Mouse (Mus musculus) neural tube, embryonic 12.5 days (tissue): ENCODE data around the gene Gss. TPM values are rescaled to one million over a fixed set of nuclear protein-coding genes. Genes with fewer than 3 reads are reported as not detected.
A peak's percentile ranks its signal among the peaks of the same experiment; 100 is the strongest.

Experiments used
- ATAC-seq: fragments of 200-750 bp; cut with Nextera tagmentation; 2 replicates; pipeline ENCODE4 v1.8.0; 2017; ENCODE audit warnings: low read depth, mild to moderate bottlenecking, moderate TSS enrichment, moderate library complexity; ENCODE audit not compliant: low FRiP score
- H3K27ac ChIP-seq: fragments of 300-500 bp; sonication (generic); 2 replicates; pipeline ENCODE4 v1.5.1; 2016
- H3K27me3 ChIP-seq: fragments of 300-500 bp; sonication (generic); replicated peaks from 2 replicates; pipeline ENCODE4 v1.6.1; 2016; ENCODE audit warnings: mild to moderate bottlenecking
- H3K36me3 ChIP-seq: fragments of 300-500 bp; sonication (generic); 2 replicates; pipeline ENCODE4 v1.6.1; 2016; ENCODE audit warnings: mild to moderate bottlenecking
- H3K4me1 ChIP-seq: fragments of 300-500 bp; sonication (generic); 2 replicates; pipeline ENCODE4 v1.6.1; 2016
- H3K4me2 ChIP-seq: fragments of 300-500 bp; sonication (generic); replicated peaks from 2 replicates; pipeline ENCODE4 v1.6.1; 2016; ENCODE audit warnings: mild to moderate bottlenecking
- H3K4me3 ChIP-seq: fragments of 300-500 bp; sonication (generic); 2 replicates; pipeline ENCODE4 v1.5.1; 2016
- H3K9ac ChIP-seq: fragments of 300-500 bp; sonication (generic); 2 replicates; pipeline ENCODE4 v1.6.1; 2016; ENCODE audit warnings: mild to moderate bottlenecking
- H3K9me3 ChIP-seq: fragments of 300-500 bp; sonication (generic); 2 replicates; pipeline ENCODE4 v1.6.1; 2016; ENCODE audit warnings: mild to moderate bottlenecking
- WGBS: fragments of 180-500 bp; shearing (Covaris S2); methylation state at CpG from one replicate; pipeline ENCODE4 v1.1.7; 2016; 5-methylcytosine and 5-hydroxymethylcytosine counted together
- polyA plus RNA-seq: library from polyadenylated mRNA; unstranded; fragments of >200 nt; fragmentation: Nextera tagmentation; extraction: Ambion mirVana; gene quantifications from 2 replicates; pipeline ENCODE4 v1.2.1, GENCODE M21; 2016

The Gss gene
- polyA plus RNA-seq, 1 experiment from 2014 or later, result 15.5 TPM

DNA sequence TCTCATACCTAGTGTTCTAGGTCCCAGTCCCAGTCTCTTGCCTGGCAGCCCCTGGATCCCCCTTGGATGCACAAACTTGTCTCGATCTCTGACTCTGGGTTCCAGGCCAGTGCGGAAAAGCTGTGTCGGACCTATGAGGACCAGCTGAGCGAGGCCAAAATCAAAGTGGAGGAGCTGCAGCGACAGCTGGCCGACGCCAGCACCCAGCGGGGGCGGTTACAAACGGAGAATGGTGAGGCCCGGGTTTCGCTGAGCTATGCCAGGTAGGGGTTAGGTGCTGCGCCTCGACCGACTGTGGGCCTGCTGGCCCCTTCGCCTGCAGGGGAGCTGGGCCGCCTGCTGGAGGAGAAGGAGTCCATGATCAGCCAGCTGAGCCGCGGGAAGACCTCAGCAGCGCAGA is 37.5 kb upstream of the Gss start:
- Histone ChIP-seq H3K36me3 (peaks cover 38% of the 10 kb centered on the region), H3K27ac (no peak overlapping the region), H3K9me3 (no peaks in the 10 kb centered on the region), H3K4me1 (peaks cover 33% of the 10 kb centered on the region), H3K4me2 (peak overlapping the region; percentile 31; the same call in 1 of the 2 replicates), H3K9ac (no peak overlapping the region), H3K4me3 (no peak overlapping the region), H3K27me3 (peaks cover 82% of the 10 kb centered on the region)
- WGBS, result 20% methylated on average over 20 of the region's 20 CpGs
- ATAC-seq, result no peak

DNA sequence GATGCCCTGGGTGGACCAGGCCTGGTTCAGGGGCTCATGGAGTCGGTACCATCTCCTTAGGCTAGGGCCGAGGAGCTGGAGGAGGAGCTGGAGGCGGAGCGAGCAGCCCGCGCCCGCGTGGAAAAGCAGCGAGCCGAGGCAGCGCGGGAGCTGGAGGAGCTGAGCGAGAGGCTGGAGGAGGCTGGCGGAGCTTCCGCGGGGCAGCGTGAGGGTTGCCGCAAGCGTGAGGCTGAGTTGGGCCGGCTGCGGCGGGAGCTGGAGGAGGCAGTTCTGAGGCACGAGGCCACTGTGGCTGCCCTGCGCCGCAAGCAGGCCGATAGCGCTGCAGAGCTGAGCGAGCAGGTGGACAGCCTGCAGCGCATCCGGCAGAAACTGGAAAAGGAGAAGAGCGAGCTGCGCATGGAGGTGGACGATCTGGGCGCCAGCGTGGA is 36.6 kb upstream of the Gss start:
- Histone ChIP-seq H3K27me3 (peaks cover 78% of the 10 kb centered on the region), H3K27ac (no peak overlapping the region), H3K4me1 (peaks cover 33% of the 10 kb centered on the region), H3K9ac (0 out of 2 replicates have a peak overlapping the region, but pooled peaks have one; percentile 47), H3K4me2 (peak overlapping the region; percentile 63), H3K4me3 (peak overlapping the region; percentile 24; the same call in 1 of the 2 replicates), H3K36me3 (peaks cover 29% of the 10 kb centered on the region), H3K9me3 (no peaks in the 10 kb centered on the region)
- 2% methylated on average over 35 of the region's 35 CpGs for WGBS
- peak; percentile 11; the same call in 1 of the 2 replicates for ATAC-seq

DNA sequence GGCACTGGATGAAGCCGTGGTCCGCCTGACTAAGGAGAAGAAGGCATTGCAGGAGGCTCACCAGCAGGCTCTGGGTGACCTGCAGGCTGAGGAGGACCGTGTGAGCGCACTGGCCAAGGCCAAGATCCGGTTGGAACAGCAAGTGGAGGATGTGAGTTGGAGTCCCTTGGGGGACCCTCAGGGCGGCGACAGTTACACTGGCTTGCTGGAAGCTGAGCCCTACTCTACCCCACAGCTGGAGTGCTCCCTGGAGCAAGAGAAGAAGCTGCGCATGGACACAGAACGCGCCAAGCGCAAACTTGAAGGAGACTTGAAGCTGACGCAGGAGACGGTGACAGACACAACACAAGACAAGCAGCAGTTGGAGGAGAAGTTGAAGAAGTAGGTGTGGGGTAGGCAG is 35.9 kb upstream of the Gss start:
- no peak overlapping the region for H3K4me2 ChIP-seq
- H3K9ac ChIP-seq, result no peak overlapping the region
- H3K4me1 ChIP-seq, result peaks cover 33% of the 10 kb centered on the region

DNA sequence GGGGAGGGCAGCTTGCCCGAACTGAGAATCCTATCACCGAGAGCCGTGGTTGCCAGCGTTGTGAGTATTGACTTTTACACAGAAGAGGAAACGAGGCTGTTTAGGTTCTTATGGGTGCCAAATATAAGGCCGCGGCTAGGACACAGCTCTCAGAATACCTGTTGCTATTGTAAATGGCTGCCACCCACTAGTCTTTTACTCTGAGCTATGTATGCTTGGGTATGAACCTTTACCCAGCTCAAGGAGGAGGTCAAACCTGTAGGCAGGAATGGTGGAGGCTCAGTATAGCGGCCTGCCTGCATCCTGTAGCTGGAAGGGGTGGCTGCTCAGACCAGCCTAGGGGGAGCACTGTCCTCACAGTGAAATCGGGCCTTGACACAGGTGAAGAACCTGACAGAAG is 35.5 kb upstream of the Gss start:
- no peak overlapping the region for H3K4me3 ChIP-seq
- WGBS, result 80% methylated on average over 9 of the region's 9 CpGs
- H3K36me3 ChIP-seq, result peaks cover 18% of the 10 kb centered on the region
- no peak overlapping the region for H3K4me2 ChIP-seq
- peaks cover 69% of the 10 kb centered on the region for H3K27me3 ChIP-seq
- H3K4me1 ChIP-seq, result peaks cover 33% of the 10 kb centered on the region
- H3K27ac ChIP-seq, result no peak overlapping the region
- no peaks in the 10 kb centered on the region for H3K9me3 ChIP-seq
- H3K9ac ChIP-seq, result no peak overlapping the region
- no peak for ATAC-seq

More for the DNA sequence above, 35.9 kb upstream of the Gss start:
- ATAC-seq, result no peak
- Histone ChIP-seq H3K4me3 (no peak overlapping the region), H3K36me3 (peaks cover 22% of the 10 kb centered on the region), H3K27me3 (peaks cover 72% of the 10 kb centered on the region), H3K9me3 (no peaks in the 10 kb centered on the region), H3K27ac (no peak overlapping the region)
- 74% methylated on average over 13 of the region's 13 CpGs for WGBS

DNA sequence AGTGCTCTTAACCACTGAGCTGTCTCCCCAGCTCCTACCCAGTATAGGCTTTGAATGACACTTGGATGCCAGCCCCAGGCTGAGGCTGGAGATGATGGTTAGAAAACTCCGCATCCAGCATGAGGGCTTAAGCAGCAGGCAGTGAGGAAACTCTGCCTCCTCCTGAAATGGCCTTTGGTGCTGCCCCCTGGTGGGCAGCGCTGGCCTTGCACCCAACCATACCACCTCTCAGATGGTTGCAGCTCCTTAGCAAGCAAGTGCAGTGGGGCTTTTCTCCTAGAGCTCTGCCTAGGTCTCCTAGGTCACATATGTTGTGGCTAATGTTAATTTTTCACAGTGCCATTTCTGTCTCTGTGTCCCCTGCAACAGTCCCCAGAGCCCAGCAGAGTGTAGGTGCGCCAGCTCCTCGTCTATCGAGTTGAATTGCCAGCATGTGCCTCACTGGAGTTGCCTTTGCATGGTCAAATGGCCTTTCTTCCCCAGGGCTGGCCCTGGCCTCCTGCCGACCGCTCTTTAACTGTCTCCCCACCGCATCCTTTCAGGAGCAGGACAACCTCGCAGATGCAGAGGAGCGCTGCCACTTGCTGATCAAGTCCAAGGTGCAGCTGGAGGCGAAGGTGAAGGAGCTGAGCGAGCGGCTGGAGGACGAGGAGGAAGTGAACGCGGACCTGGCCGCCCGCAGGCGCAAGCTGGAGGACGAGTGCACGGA is 34.6 kb upstream of the Gss start:
- 45% methylated on average over 21 of the region's 21 CpGs for WGBS
- Histone ChIP-seq H3K9ac (no peak overlapping the region), H3K4me1 (peaks cover 33% of the 10 kb centered on the region), H3K9me3 (no peaks in the 10 kb centered on the region), H3K4me2 (no peak overlapping the region), H3K27me3 (peaks cover 59% of the 10 kb centered on the region), H3K27ac (no peak overlapping the region), H3K36me3 (peaks cover 9% of the 10 kb centered on the region), H3K4me3 (no peak overlapping the region)
- no peak for ATAC-seq

DNA sequence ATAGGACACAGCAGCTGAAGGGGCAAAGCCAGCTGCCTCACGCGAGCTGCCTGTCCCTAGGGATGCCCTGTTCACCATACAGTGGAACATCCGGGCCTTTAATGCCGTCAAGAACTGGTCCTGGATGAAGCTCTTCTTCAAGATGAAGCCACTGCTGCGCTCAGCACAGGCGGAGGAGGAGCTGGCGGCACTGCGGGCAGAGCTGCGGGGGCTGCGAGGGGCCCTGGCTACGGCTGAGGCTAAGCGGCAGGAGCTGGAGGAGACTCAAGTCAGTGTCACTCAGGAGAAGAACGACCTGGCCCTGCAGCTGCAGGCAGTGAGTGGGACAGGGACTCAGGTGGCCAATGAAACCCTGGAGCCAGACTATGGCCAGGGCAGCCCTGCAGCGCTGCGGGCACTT is 33.7 kb upstream of the Gss start:
- no peak for ATAC-seq
- no peak overlapping the region for H3K4me2 ChIP-seq
- H3K36me3 ChIP-seq, result peaks cover under 1% of the 10 kb centered on the region; the same call in 1 of the 2 replicates
- H3K4me1 ChIP-seq, result peaks cover 30% of the 10 kb centered on the region
- no peak overlapping the region for H3K27ac ChIP-seq
- no peak overlapping the region for H3K4me3 ChIP-seq
- no peaks in the 10 kb centered on the region for H3K9me3 ChIP-seq
- H3K27me3 ChIP-seq, result peaks cover 50% of the 10 kb centered on the region
- WGBS, result 48% methylated on average over 15 of the region's 15 CpGs
- H3K9ac ChIP-seq, result no peak overlapping the region

DNA sequence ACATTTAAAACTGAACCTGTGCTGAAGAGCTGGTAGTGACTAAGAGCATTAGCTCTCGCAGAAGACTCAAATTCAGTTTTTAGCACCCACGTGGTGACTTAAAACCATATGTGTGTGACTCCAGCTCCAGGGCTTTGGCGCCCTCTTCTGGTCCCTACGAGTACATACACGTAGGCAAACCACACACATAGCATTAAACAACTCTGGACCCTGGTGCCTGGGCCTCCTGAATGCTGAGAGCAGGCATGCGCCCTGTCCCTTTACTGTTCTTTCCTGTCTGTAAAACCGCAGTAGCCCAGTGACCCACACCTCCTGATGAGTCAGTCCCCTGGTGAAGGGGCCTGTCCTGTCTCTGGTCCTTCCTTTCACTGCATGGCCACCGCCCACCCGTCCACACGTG is 32.1 kb upstream of the Gss start:
- Histone ChIP-seq H3K4me2 (no peak overlapping the region), H3K9me3 (no peaks in the 10 kb centered on the region), H3K36me3 (no peaks in the 10 kb centered on the region), H3K27me3 (peaks cover 35% of the 10 kb centered on the region), H3K4me3 (no peak overlapping the region), H3K4me1 (peaks cover 14% of the 10 kb centered on the region), H3K27ac (no peak overlapping the region), H3K9ac (no peak overlapping the region)
- WGBS, result 40% methylated on average over 10 of the region's 10 CpGs
- ATAC-seq, result no peak

DNA sequence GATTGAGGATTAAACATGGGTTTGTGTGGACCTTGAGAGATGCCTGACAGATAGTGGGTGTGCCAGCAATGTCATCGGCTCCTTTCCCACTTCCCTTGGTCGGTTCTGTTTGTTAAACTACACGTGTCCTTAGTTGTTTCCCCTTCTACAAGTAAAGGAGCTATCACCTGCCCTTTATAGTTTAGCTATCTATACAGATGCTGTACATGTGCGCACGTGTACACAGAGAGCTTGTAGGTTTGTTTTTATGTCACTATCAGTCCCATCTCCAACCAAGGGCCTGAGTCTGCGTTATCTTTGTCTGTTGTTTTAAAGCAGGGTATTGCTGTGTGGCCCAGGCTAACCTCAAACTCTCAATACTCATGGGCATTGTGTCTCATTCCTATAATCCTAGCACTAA is 31.4 kb upstream of the Gss start:
- peaks cover 27% of the 10 kb centered on the region for H3K27me3 ChIP-seq

DNA sequence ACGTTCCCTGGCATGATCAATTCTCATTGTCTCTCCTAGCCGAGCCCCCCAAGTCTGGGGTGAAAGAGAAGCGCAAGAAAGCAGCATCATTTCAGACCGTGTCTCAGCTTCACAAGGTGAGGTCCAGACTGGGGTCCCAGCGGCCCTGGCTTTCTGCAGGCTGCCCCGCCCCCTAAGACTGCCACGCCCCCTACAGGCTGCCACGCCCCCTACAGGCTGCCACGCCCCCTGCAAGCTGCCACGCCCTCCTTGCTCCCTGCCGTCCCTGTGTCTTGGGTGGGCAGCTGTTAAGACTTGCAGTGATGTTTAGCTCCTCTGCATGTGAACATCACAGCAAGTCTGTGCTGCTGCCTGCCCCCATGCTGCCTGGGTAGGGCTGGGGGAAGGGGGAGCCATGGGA is 30.0 kb upstream of the Gss start:
- Histone ChIP-seq H3K4me3 (no peak overlapping the region), H3K27ac (no peak overlapping the region), H3K27me3 (peaks cover 14% of the 10 kb centered on the region), H3K4me2 (no peak overlapping the region), H3K4me1 (peaks cover 4% of the 10 kb centered on the region; the same call in 1 of the 2 replicates), H3K9ac (no peak overlapping the region), H3K36me3 (no peaks in the 10 kb centered on the region), H3K9me3 (no peaks in the 10 kb centered on the region)
- no peak for ATAC-seq
- WGBS, result 25% methylated on average over 11 of the region's 11 CpGs

More for the DNA sequence above, 31.4 kb upstream of the Gss start:
- H3K4me1 ChIP-seq, result peaks cover 7% of the 10 kb centered on the region
- H3K9ac ChIP-seq, result no peak overlapping the region
- no peaks in the 10 kb centered on the region for H3K36me3 ChIP-seq
- H3K4me2 ChIP-seq, result no peak overlapping the region
- H3K4me3 ChIP-seq, result no peak overlapping the region
- WGBS, result 87% methylated on average over 6 of the region's 6 CpGs
- no peaks in the 10 kb centered on the region for H3K9me3 ChIP-seq
- no peak for ATAC-seq
- no peak overlapping the region for H3K27ac ChIP-seq

DNA sequence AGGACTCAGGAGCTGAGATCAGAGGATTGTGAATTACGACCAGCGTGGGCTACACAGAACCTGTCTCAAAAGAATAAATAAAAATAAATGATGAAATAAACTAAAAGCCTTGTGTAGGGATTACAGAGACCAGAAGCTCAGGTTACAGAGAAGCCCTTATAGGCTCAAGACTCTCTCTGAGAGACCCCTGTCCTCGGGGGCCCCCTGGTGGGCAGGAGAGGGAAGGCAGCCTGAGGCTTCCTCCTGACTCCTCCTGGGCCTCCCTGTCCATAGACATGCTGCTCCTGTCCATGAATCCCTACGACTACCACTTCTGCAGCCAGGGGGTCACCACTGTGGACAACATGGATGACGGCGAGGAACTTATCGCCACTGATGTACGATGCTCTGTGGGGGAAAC is 27.2 kb upstream of the Gss start:
- ATAC-seq, result peak; percentile 33; the same call in 1 of the 2 replicates

DNA sequence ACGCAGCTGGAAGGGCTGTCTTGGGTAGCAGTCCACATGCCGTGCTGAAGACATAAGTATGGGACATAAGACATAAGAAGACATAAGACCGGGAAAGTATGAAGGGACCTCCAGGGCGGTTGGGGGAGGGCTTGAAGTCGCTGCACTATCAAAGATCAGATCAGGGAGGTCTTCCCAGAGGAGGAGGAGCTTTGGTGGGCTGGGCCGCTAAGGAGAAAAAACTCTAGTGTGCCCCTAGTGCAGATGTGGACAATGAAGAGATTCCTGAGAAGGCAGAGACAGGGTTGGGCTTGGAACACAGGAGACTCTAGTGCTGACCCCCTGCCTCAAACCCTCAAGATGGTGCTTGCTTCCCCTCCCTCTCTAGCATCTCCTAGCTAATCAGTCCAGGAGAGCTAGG is 24.4 kb upstream of the Gss start:
- 64% methylated on average over 6 of the region's 6 CpGs for WGBS
- no peak for ATAC-seq
- H3K4me2 ChIP-seq, result no peak overlapping the region

More for the DNA sequence above, 27.2 kb upstream of the Gss start:
- 0 out of 2 replicates have a peak, but pooled peaks cover 6% of the 10 kb centered on the region for H3K27me3 ChIP-seq
- no peaks in the 10 kb centered on the region for H3K36me3 ChIP-seq
- H3K4me1 ChIP-seq, result no peaks in the 10 kb centered on the region
- no peak overlapping the region for H3K9ac ChIP-seq
- H3K4me2 ChIP-seq, result no peak overlapping the region
- H3K4me3 ChIP-seq, result no peak overlapping the region
- H3K9me3 ChIP-seq, result no peaks in the 10 kb centered on the region
- WGBS, result 21% methylated on average over 8 of the region's 8 CpGs
- no peak overlapping the region for H3K27ac ChIP-seq

DNA sequence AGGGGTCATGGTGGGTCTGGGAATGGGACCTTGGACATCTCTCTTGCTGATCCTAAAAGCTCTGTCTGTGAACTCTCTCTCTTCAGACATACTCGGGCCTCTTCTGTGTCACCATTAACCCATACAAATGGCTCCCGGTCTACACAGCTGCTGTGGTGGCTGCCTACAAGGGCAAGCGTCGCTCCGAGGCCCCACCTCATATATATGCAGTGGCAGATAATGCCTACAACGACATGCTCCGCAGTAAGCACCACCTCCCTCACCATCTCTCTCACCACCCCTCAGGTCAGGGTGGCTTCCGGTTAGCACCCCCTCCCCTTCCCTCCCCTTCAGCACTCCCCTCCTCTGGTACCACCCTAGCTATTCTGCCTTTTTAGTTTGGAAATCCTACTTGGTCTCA is 21.3 kb upstream of the Gss start:
- peaks cover 7% of the 10 kb centered on the region; the same call in 1 of the 2 replicates for H3K4me1 ChIP-seq
- H3K27ac ChIP-seq, result no peak overlapping the region
- H3K4me2 ChIP-seq, result peak overlapping the region; percentile 59
- H3K27me3 ChIP-seq, result 0 out of 2 replicates have a peak, but pooled peaks cover 8% of the 10 kb centered on the region
- H3K9ac ChIP-seq, result no peak overlapping the region
- H3K9me3 ChIP-seq, result no peaks in the 10 kb centered on the region
- no peak for ATAC-seq
- WGBS, result 70% methylated on average over 8 of the region's 8 CpGs
- H3K36me3 ChIP-seq, result no peaks in the 10 kb centered on the region
- H3K4me3 ChIP-seq, result no peak overlapping the region

More for the DNA sequence above, 24.4 kb upstream of the Gss start:
- peaks cover 7% of the 10 kb centered on the region; the same call in 1 of the 2 replicates for H3K4me1 ChIP-seq
- H3K27me3 ChIP-seq, result 0 out of 2 replicates have a peak, but pooled peaks cover 8% of the 10 kb centered on the region
- no peak overlapping the region for H3K4me3 ChIP-seq
- H3K9me3 ChIP-seq, result no peaks in the 10 kb centered on the region
- H3K9ac ChIP-seq, result no peak overlapping the region
- H3K36me3 ChIP-seq, result no peaks in the 10 kb centered on the region
- H3K27ac ChIP-seq, result no peak overlapping the region
